ENCODE assay signal across 9 mouse cellular contexts in genomic region chr13:13784420-13784936, GRCm38 (mm10). TPM values are rescaled to one million over a fixed set of nuclear protein-coding genes. Genes with fewer than 3 reads are reported as not detected.
A peak's percentile ranks its signal among the peaks of the same experiment; 100 is the strongest.
DNase-seq lines count a peak whose midpoint lies in the region; ATAC-seq and TF ChIP-seq lines count a peak whose summit lies in the region.
"Had no signal": no experiment of that assay in that cellular context is flagged by ENCODE, and none has a peak within 500 bp of the region (broad histone marks: within the 10 kb centered on the region; RNA-seq: fewer than 3 reads in every experiment).

No protein-coding gene starts in this region.

- no peak overlapping the region for H3K27ac ChIP-seq in heart, embryonic 11.5 days (ENCODE audit: low read depth, low read length)
- H3K27ac ChIP-seq in embryonic facial prominence, embryonic 13.5 days, result no peak overlapping the region
- no peak overlapping the region for H3K27ac ChIP-seq in limb, embryonic 10.5 days

- 0 out of 2 replicates have a peak, but pooled peaks have one; percentile 37 for ATAC-seq in heart, embryonic 11.5 days (replicated peaks; ENCODE audit: insufficient number of reproducible peaks, low FRiP score, low TSS enrichment)
- 0 out of 2 replicates have a peak, but pooled peaks have one; percentile 46 for ATAC-seq in embryonic facial prominence, embryonic 13.5 days (ENCODE audit: insufficient number of reproducible peaks, insufficient read depth, low FRiP score, low TSS enrichment, low read depth)

- intact Hi-C loops in left cerebral cortex, postnatal 14 days (cut with DNase I), result no loop called here

- TF ChIP-seq CTCF in E14TG2a.4 (conservative IDR thresholded peaks at IDR 0.05; ENCODE audit: low read length), result no peak

- H3K9ac ChIP-seq in heart, embryonic 11.5 days (ENCODE audit: low read depth, low read length), result no peak overlapping the region
- H3K9ac ChIP-seq in embryonic facial prominence, embryonic 13.5 days, result peak overlapping the region; percentile 67

- peak overlapping the region; percentile 99 for H3K4me2 ChIP-seq in heart, embryonic 11.5 days
- H3K4me2 ChIP-seq in embryonic facial prominence, embryonic 13.5 days, result peak overlapping the region; percentile 97

- H3K27me3 ChIP-seq in heart, embryonic 11.5 days (ENCODE audit: control insufficient read depth, insufficient read depth, low read length), result peaks cover 47% of the 10 kb centered on the region
- H3K27me3 ChIP-seq in E14TG2a.4 (ENCODE audit: insufficient read depth, low read length), result peaks cover 74% of the 10 kb centered on the region
- H3K27me3 ChIP-seq in embryonic facial prominence, embryonic 13.5 days, result peaks cover 47% of the 10 kb centered on the region
- H3K27me3 ChIP-seq in limb, embryonic 10.5 days (ENCODE audit: low read depth, poor library complexity, severe bottlenecking), result peaks cover 71% of the 10 kb centered on the region

- peaks cover 16% of the 10 kb centered on the region for H3K4me1 ChIP-seq in heart, embryonic 11.5 days (ENCODE audit: control insufficient read depth, insufficient read depth, low read length)
- H3K4me1 ChIP-seq in E14TG2a.4 (replicated peaks; ENCODE audit: low read depth, low read length), result peaks cover 21% of the 10 kb centered on the region
- H3K4me1 ChIP-seq in embryonic facial prominence, embryonic 13.5 days, result peaks cover 26% of the 10 kb centered on the region
- H3K4me1 ChIP-seq in limb, embryonic 10.5 days, result peaks cover 21% of the 10 kb centered on the region

- 2% methylated on average over 58 of the region's 59 CpGs for WGBS in heart, embryonic 11.5 days (ENCODE audit: insufficient replicate concordance)
- under 1% methylated on average over 59 of the region's 59 CpGs for whole genome bisulfite sequencing in embryonic facial prominence, embryonic 13.5 days
- WGBS in limb, embryonic 10.5 days, result under 1% methylated on average over 59 of the region's 59 CpGs

- no peak for DNase-seq in heart, adult 9 months (ENCODE audit: low spot score in 2 of 2)
- DNase-seq in limb, embryonic 10.5 days (ENCODE audit: low spot score), result peak; percentile 52
- peak; percentile 29 for DNase-seq in retina, embryonic 14.5 days (ENCODE audit: low spot score)
- DNase-seq in cerebellum, postnatal 4 days (ENCODE audit: low spot score in 2 of 2), result no peak
- no peak for DNase-seq in left cerebral cortex, postnatal 14 days (ENCODE audit: low spot score in 2 of 2)

- peak overlapping the region; percentile 56 for H3K4me3 ChIP-seq in heart, embryonic 11.5 days (ENCODE audit: low read depth, low read length)
- peak overlapping the region; percentile 82 for H3K4me3 ChIP-seq in E14TG2a.4 (replicated peaks; ENCODE audit: low read length)
- H3K4me3 ChIP-seq in embryonic facial prominence, embryonic 13.5 days, result peak overlapping the region; percentile 62
- peak overlapping the region; percentile 61 for H3K4me3 ChIP-seq in limb, embryonic 10.5 days

- H3K9me3 ChIP-seq in heart, embryonic 11.5 days (replicated peaks; ENCODE audit: control insufficient read depth, low read length), result no peaks in the 10 kb centered on the region
- H3K9me3 ChIP-seq in E14TG2a.4 (ENCODE audit: low read length), result no peaks in the 10 kb centered on the region
- no peaks in the 10 kb centered on the region for H3K9me3 ChIP-seq in embryonic facial prominence, embryonic 13.5 days
- H3K9me3 ChIP-seq in limb, embryonic 10.5 days (replicated peaks), result no peaks in the 10 kb centered on the region

- no peaks in the 10 kb centered on the region for H3K36me3 ChIP-seq in heart, embryonic 11.5 days (ENCODE audit: control insufficient read depth, insufficient read depth, low read length)
- H3K36me3 ChIP-seq in E14TG2a.4 (ENCODE audit: insufficient read depth, low read length), result no peaks in the 10 kb centered on the region
- no peaks in the 10 kb centered on the region for H3K36me3 ChIP-seq in embryonic facial prominence, embryonic 13.5 days
- H3K36me3 ChIP-seq in limb, embryonic 10.5 days, result no peaks in the 10 kb centered on the region

RNA-seq across cellular contexts. Expression of gene Gng4, which starts 0.6 kb away (rescaled TPM):
- polyA plus RNA-seq in heart, embryonic 11.5 days (2014; fragmentation: Nextera tagmentation; extraction: Ambion mirVana), result 0.26 TPM in 1 of 2 replicates, not detected in the other
- polyA plus RNA-seq in embryonic facial prominence, embryonic 13.5 days (2015; fragmentation: Nextera tagmentation; extraction: Ambion mirVana), result 4.2 and 6.0 TPM in 2 replicates
- polyA plus RNA-seq in limb, embryonic 10.5 days (2016; fragmentation: Nextera tagmentation; extraction: Ambion mirVana), result 0.10 and 0.16 TPM in 2 replicates
- 10 to 100 TPM; 85.6 to 97.9 TPM for total RNA-seq in left cerebral cortex, postnatal 14 days (2021)
- total RNA-seq: MEL had no signal

Comparison
In these comparisons a context has a peak if more than half of its experiments do, and no peak if none do; other contexts are left out.
1. DNase-seq: peak in limb, embryonic 10.5 days (single experiment) and retina, embryonic 14.5 days (single experiment); none in heart, adult 9 months (0 of 2), cerebellum, postnatal 4 days (0 of 2) and left cerebral cortex, postnatal 14 days (0 of 2).
2. Peak in every context shown above with its lines, with median percentiles within 50 percentile points of each other: H3K4me3 ChIP-seq.